Mouse (Mus musculus) cerebellum, adult 11 months (tissue): Measurements from ENCODE around the gene Klf16.

Experiments
- DNase-seq: peaks from one replicate; pipeline ENCODE4 v3.0.0; 2022

Gene Klf16

GRCm38 (mm10) chr10:80573944-80574343 is 3.2 kb downstream of the Klf16 start:
- no peak for DNase-seq

DNA sequence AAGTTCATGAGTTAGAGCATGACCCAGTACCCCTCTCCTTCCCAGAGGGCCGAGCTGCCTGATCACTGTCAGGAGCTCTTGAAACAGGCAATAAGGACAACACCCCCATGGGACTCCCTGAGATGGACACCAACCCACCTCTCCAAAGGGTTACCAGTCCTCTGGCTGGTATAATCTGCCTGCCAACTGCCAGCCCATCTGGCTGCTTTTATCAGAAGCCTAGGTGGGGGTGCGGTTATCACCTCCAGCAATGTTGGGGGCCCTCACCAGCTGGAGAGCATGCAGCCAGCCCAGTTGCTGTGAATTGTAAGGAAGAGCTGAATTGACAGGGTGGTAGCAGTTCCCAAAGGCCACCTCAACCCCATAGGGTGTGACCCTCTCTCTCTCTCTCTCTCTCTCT is 4.6 kb downstream of the Klf16 start:
- DNase-seq, result no peak

GRCm38 (mm10) chr10:80570871-80571836 is 6.0 kb downstream of the Klf16 start:
- DNase-seq, result no peak

GRCm38 (mm10) chr10:80570419-80570818 is 6.7 kb downstream of the Klf16 start:
- DNase-seq, result no peak

- no peak for DNase-seq
These were observed 7.5 kb downstream of the Klf16 start for GRCm38 (mm10) chr10:80569664-80570066.

DNA sequence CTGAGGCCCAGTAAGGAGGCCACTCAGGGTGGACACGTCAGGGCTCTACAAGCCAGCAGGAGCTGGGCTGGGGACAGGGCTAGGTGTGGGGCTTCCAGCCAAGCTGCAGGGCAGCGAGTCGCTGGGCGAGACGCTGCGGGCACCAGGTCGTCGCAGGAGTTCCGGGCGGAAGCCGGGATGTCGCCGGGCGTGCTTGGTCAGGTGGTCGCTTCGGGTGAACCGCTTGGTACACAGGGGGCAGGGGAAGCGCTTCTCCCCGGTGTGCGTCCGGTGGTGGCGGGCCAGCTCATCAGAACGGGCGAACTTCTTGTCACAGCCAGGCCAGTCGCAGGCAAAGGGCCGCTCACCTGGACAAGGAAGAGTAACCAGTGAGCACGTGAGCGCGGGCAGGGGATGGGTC is 8.2 kb downstream of the Klf16 start:
- DNase-seq, result no peak

DNA sequence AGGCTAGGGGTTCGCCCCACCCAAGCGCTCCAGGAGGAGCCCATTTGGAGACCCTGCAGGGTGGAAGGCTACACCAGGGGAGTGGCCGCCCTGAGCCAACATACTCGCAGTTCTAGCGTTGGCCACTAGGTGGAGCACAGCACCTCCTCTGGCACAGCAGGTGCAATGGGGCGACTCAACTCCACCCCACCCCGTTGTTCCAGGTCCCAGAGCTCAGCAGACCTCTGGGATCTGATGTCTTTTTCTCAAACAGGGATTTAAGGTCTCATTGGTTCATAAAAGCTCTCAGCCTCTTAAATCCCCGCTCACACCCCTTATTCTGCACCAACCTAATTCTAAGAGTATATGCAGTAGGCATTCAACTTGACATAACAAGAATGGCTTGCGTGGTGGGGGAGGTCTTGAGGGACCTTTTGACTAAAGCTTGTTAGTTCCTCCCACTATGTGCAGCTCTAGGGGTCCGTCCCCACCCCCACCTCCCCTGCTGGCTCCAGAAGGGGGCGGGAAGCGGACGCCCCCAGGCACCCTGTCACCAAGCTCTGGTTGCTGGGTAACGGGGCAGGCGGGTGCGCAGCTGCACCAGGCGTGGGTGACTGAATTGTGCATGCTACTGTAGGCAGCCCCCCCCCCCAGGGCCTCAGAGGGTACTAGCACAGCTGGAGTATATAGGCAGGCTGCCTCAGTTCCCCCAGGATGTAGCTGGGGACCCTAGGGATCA is 10.6 kb downstream of the Klf16 start:
- peak; percentile 86 for DNase-seq

DNA sequence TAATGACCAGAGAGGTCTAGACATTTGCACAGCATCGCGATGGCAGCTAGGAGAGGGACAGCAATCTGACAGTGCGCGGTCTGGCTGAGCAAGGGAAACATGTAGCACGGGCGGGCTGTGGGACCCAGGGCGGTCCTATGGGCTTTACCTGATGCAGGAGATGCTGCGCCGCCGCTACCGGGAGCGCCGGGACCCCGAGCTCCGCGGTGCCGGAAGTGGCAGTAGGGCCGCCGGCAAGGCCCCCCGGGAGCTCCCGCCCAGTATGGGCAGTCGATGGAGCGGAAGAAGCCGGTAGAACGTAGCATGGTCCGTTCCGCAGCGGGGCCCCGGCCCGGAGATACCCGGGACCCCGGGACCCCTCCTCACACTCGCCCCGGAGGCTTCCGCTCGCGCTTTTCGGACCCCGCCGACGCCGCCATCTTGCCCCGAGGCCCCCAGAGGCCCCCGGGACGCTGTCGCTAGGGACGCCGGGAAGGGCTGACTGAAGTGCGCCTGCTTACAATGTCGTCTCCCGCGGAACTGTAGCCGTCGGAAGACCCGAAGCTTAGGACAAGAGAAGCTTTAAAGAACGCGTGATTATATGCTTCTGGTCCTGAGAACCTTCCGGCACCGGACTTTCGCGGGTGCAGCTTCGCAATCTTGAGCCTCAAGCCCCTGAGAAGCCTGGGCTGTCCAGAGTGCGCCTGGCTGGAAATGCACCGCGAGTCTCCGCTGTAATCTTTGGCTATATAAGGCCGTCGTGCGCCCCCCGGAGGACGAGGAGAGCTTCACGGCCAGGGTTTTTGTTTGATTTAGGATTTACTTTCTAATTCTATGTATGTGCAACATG is 15.8 kb downstream of the Klf16 start, which contains the start of gene Rexo1:
Gene Rexo1 (minus strand): TSS at position 445 of the 829 bp plus-strand sequence.
- DNase-seq, result peak; percentile 90

- DNase-seq, result no peak
These were observed 16.5 kb downstream of the Klf16 start for GRCm38 (mm10) chr10:80560621-80561020.

DNA sequence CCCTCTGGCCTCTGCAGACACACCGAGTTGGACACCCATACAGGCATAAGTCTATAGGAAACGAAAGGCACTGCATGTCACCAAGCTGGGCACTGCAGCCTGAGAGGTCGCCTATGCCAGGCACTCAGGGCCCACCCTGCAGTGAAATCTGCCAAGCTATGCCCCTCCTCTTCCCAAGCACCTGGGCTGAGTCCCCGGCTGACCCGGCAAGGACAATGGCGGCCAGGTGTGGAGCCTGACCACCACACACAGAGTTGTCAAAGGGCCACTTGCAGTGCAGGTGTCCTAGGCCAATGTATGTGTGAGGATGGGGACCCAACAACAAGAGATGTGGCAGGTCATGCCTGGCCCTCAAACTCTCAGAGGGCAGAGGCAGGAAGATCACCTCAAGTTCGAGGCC is 17.7 kb downstream of the Klf16 start:
- DNase-seq, result no peak

- peak; percentile 71 for DNase-seq
These were observed 19.7 kb downstream of the Klf16 start for GRCm38 (mm10) chr10:80557346-80557965.

DNA sequence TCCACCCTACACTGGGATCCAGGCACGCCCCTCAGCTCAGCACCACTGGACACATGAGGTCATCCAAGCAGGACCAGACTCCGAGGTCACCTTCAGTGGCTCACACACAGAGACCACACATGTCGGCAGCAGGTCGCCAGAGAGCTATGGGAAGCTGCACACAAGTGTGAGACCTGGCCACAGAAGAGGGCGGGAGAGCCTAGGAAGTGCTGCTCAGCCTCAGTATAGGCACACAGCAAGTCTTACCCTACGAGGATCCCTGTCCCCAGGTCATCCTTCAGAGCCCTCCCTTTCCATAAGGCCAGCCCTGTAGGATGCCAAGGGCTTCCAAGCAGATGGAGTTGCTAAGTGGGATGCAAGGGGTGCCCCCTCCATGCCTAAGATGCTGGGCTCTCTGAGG is 23.1 kb downstream of the Klf16 start:
- DNase-seq, result no peak

DNA sequence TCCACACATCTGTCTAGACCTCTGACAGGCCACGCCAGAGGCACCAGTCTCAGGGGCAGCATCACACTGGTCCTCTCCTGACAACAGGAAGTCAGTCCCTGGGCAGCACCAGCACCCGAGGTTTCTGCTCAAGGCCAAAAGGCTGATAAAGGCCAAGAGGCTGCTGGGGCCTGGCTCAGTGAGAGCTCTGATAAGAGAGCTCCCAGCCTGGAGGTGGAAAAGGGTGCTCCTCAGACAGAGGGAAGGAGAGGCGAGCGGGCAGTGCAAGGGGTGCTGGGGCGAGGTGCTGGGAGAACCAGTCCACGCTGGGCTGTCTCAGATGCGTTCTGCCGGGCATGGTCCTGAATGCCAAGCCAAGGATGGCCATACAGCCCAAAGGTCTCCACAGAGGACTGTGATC is 23.5 kb downstream of the Klf16 start:
- DNase-seq, result no peak

DNA sequence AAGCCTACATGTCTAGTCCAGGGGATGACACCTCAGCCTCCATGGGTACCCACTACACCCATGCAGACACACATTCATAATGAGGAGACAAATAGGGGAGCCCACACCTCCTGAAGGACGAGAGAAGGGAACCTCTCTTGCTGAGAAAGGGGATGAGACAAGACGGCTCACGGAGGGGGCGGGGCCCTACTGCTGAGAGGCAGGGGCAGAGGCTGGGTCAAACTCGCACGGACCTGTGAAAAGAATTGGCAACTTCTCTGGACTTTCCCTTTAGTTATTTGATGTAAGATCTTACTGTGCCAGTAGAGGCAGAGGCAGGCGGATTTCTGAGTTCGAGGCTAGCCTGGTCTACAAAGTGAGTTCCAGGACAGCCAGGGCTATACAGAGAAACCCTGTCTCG is 24.8 kb downstream of the Klf16 start:
- DNase-seq, result no peak

- no peak for DNase-seq
These were observed 27.8 kb downstream of the Klf16 start for GRCm38 (mm10) chr10:80549279-80549678.

DNA sequence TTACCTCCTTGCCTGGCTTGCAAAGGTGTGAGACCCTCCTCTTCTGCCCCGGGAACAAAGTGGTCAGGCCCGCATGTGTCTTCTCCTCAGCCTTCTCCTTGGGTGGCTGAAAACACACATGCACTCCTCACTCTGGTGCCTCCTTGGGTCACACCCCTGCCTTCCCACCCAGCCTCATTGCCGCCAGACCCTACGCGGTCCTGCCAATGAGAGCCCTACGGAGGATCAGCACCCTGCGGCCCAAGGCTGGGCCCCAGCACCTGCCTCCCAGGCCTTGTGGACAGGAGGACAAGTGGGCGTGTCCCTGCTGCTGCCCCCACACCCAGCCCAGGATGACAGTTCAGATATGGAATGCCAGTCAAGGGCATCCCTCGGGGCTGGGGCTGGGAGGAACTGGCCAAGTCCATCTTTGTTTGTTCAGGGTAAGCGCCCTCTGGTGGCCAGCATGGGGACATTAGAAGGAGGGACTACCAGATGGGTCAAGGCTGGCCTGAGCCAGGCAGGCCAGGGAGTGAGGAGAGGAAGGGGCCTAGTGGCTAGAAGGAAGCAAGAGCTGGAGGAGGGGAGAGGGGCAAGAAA is 28.6 kb downstream of the Klf16 start:
- no peak for DNase-seq

- no peak for DNase-seq
These were observed 29.6 kb downstream of the Klf16 start for GRCm38 (mm10) chr10:80547539-80547938.

- DNase-seq, result no peak
These were observed 30.2 kb downstream of the Klf16 start for GRCm38 (mm10) chr10:80546945-80547344.

DNA sequence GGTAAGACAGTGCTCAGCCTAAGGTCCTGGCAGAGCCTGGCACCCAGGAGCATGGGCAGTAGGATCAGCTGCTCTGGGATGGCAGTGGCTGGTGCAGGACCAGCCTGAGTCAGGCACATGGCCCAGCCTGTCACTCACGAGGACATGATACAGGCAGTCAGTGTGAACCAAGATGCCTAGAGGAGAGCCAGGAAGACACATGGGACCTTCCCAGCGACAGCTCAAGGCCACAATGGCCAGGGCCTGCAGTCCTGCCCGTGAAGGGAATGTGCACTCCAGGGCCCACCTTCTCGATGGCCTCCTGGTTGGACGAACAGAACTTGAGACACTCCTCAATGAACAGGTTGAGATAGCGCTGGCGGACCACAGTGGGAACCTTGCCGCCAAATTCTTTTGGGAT is 31.5 kb downstream of the Klf16 start:
- DNase-seq, result no peak

GRCm38 (mm10) chr10:80543873-80544272 is 33.2 kb downstream of the Klf16 start:
- DNase-seq, result no peak

GRCm38 (mm10) chr10:80539493-80539892 is 37.6 kb downstream of the Klf16 start:
- DNase-seq, result no peak

GRCm38 (mm10) chr10:80538710-80539394 is 38.3 kb downstream of the Klf16 start, which contains the start of gene Atp8b3:
Gene Atp8b3, minus strand, starts transcription at chr10:80539124.
- no peak for DNase-seq
